Mouse (Mus musculus): Measurements from ENCODE around the gene Wdr95.

DNA sequence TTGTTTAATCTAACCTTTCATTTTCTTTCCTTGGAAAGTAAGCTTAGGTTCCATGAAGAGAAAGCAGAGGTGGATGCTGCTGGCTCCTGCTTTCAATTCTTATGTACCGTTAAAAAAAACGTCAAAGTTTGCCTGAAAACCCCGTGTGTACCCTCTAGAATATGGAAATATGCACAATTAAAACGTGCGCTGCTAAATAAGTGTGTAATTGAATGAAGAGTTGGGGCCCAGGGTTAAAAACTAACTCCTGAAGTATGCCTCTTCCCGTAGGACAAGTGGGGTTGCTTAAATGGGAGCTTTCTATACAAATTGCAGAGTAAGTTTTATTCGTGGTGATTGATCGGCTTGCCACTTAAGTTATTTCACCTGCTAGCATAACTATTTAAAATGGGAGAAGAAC lies 108.8 kb downstream of the Wdr95 start:
- no peak for TF ChIP-seq CTCF (IDR thresholded peaks at IDR 0.05)
- no peak for TF ChIP-seq EP300 (IDR thresholded peaks at IDR 0.05)
